In the genomic region with DNA sequence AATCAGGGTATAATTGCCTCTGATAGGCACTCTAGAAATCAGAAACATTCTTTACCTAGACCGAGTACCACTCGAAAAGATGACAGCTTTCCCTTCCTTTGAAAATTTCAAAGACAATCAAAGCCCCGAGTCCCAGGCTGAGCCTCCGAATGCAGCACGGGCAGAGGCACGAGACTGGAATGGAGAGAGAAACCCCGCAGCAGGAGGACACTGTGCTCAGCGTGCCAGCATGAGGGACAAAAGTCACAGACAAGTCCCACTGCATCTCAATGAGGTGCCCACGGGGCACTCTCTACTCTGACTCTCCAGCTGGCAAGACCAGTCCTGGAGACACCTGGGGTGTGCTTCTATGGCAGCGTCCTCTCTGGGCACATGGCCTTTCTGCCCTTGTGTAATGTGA, we compare ENCODE assay signal across 15 mouse cellular contexts.
DNase-seq lines count a peak whose midpoint lies in the region; ATAC-seq lines count a peak whose summit lies in the region.
"Had no signal": no experiment of that assay in that cellular context is flagged by ENCODE, and none has a peak within 500 bp of the region (broad histone marks: within the 10 kb centered on the region; RNA-seq: fewer than 3 reads in every experiment).

No protein-coding gene starts in this region.

- no peaks in the 10 kb centered on the region for H3K36me3 ChIP-seq in forebrain, embryonic 14.5 days (ENCODE audit: control insufficient read depth, insufficient read depth, low read length)
- H3K36me3 ChIP-seq in forebrain, embryonic 16.5 days (ENCODE audit: control insufficient read depth, insufficient read depth) = no peaks in the 10 kb centered on the region
- H3K36me3 ChIP-seq: embryonic facial prominence, embryonic 12.5 days; hindbrain, embryonic 15.5 days had no signal

- H3K4me2 ChIP-seq in forebrain, embryonic 14.5 days (ENCODE audit: low read length) = no peak overlapping the region
- no peak overlapping the region for H3K4me2 ChIP-seq in forebrain, embryonic 16.5 days (ENCODE audit: low read length)
- H3K4me2 ChIP-seq: embryonic facial prominence, embryonic 12.5 days; hindbrain, embryonic 15.5 days had no signal

- no peak overlapping the region for H3K9ac ChIP-seq in forebrain, embryonic 14.5 days (ENCODE audit: low read length)
- no peak overlapping the region for H3K9ac ChIP-seq in forebrain, embryonic 16.5 days (replicated peaks; ENCODE audit: low read depth, low read length)
- H3K9ac ChIP-seq: embryonic facial prominence, embryonic 12.5 days; hindbrain, embryonic 15.5 days had no signal

- ATAC-seq in forebrain, embryonic 14.5 days = 0 out of 2 replicates have a peak, but pooled peaks have one; percentile 16
- peak; percentile 25; the same call in 1 of the 2 replicates for ATAC-seq in forebrain, embryonic 16.5 days

- intact Hi-C loops in heart, postnatal 10 days (cut with DNase I) = no loop called here
- intact Hi-C loops in left cerebral cortex, postnatal 4 days (cut with DNase I) = no loop called here

- WGBS in forebrain, embryonic 14.5 days = 64% methylated on average over 10 of the region's 10 CpGs
- WGBS in forebrain, embryonic 16.5 days = 46% methylated on average over 10 of the region's 10 CpGs

- DNase-seq in heart, adult 11 months = peak; percentile 87
- no peak for DNase-seq in heart, postnatal 10 days
- DNase-seq in left cerebral cortex, postnatal 4 days = peak; percentile 34
- DNase-seq in left cerebral cortex, adult 11 months (ENCODE audit: low spot score) = no peak
- no peak for DNase-seq in forebrain, embryonic 14.5 days (ENCODE audit: low spot score)
- DNase-seq in frontal cortex, postnatal 25 days (ENCODE audit: low spot score in 2 of 2) = no peak
- DNase-seq: adrenal gland, adult 2 months; adrenal gland, postnatal 25 days; cerebellum, adult 8-10 months; gastrocnemius, postnatal 14 days; heart, postnatal 14 days; kidney, adult 18-20 months had no signal

- peaks cover 13% of the 10 kb centered on the region for H3K4me1 ChIP-seq in forebrain, embryonic 14.5 days (ENCODE audit: control insufficient read depth, insufficient read depth, low read length)
- peaks cover 17% of the 10 kb centered on the region for H3K4me1 ChIP-seq in forebrain, embryonic 16.5 days (replicated peaks; ENCODE audit: control insufficient read depth, insufficient read depth, low read length)

- no peaks in the 10 kb centered on the region for H3K9me3 ChIP-seq in forebrain, embryonic 14.5 days (replicated peaks; ENCODE audit: control insufficient read depth, low read length)
- H3K9me3 ChIP-seq in forebrain, embryonic 16.5 days (ENCODE audit: control insufficient read depth, low read length) = no peaks in the 10 kb centered on the region
- H3K9me3 ChIP-seq: embryonic facial prominence, embryonic 12.5 days; hindbrain, embryonic 15.5 days had no signal

- no peaks in the 10 kb centered on the region for H3K27me3 ChIP-seq in forebrain, embryonic 14.5 days (replicated peaks; ENCODE audit: control insufficient read depth, insufficient read depth, low read length)
- H3K27me3 ChIP-seq in forebrain, embryonic 16.5 days (replicated peaks; ENCODE audit: control insufficient read depth, insufficient read depth, low read length) = no peaks in the 10 kb centered on the region
- H3K27me3 ChIP-seq: hindbrain, embryonic 15.5 days had no signal

- no peak overlapping the region for H3K27ac ChIP-seq in forebrain, embryonic 14.5 days (ENCODE audit: low read depth, low read length)
- no peak overlapping the region for H3K27ac ChIP-seq in forebrain, embryonic 16.5 days (ENCODE audit: low read length)
- H3K27ac ChIP-seq: embryonic facial prominence, embryonic 12.5 days; hindbrain, embryonic 15.5 days had no signal

- H3K4me3 ChIP-seq in forebrain, embryonic 14.5 days (ENCODE audit: low read depth, low read length) = no peak overlapping the region
- no peak overlapping the region for H3K4me3 ChIP-seq in forebrain, embryonic 16.5 days (replicated peaks; ENCODE audit: low read length)
- H3K4me3 ChIP-seq: embryonic facial prominence, embryonic 12.5 days; hindbrain, embryonic 15.5 days had no signal

Comparison
In these comparisons a context has a peak if more than half of its experiments do, and no peak if none do; other contexts are left out.
1. DNase-seq: peak in heart, adult 11 months (single experiment) and left cerebral cortex, postnatal 4 days (single experiment); none in heart, postnatal 10 days (0 of 2), left cerebral cortex, adult 11 months (single experiment), forebrain, embryonic 14.5 days (single experiment) and frontal cortex, postnatal 25 days (0 of 2).